Mouse (Mus musculus): ENCODE measurements around the gene Smarca4. TPM values are rescaled to one million over a fixed set of nuclear protein-coding genes. Genes with fewer than 3 reads are reported as not detected.

The Smarca4 gene
- total and polyA plus RNA-seq, 2 experiments from 2014 or later, result 84.9 to 195 TPM

GRCm38 (mm10) chr9:21594838-21595237 is 21.1 kb upstream of the Smarca4 start:
- Histone ChIP-seq H3K9ac (replicated peaks; ENCODE audit: low read length, poor library complexity, severe bottlenecking) (no peak overlapping the region), H3K4me2 (ENCODE audit: low read depth, low read length, poor library complexity, severe bottlenecking) (no peak overlapping the region), H3K9me3 (ENCODE audit: low read length) (no peaks in the 10 kb centered on the region), H3K27me3 (ENCODE audit: insufficient read depth, low read length) (no peaks in the 10 kb centered on the region), H3K36me3 (ENCODE audit: insufficient read depth, low read length) (peaks cover 6% of the 10 kb centered on the region; the same call in 1 of the 2 replicates), H3K4me1 (ENCODE audit: insufficient read depth, low read length) (peaks cover 8% of the 10 kb centered on the region), H3K4me3 (ENCODE audit: low read depth, low read length) (no peak overlapping the region), H3K27ac (ENCODE audit: low read depth, low read length) (no peak overlapping the region)
- WGBS, result 91% methylated on average over 2 of the region's 2 CpGs
- ATAC-seq (ENCODE audit: low FRiP score) (no peak), DNase-seq (ENCODE audit: low spot score) (no peak)
- TF ChIP-seq CTCF (IDR thresholded peaks at IDR 0.05), result no peak

- ATAC-seq (ENCODE audit: low FRiP score) (no peak), DNase-seq (ENCODE audit: low spot score) (peak; percentile 36)
- no peak overlapping the region for H3K4me3 ChIP-seq (ENCODE audit: low read depth, low read length)
- H3K9ac ChIP-seq (replicated peaks; ENCODE audit: low read length, poor library complexity, severe bottlenecking), result no peak overlapping the region
- H3K9me3 ChIP-seq (ENCODE audit: low read length), result no peaks in the 10 kb centered on the region
- H3K36me3 ChIP-seq (ENCODE audit: insufficient read depth, low read length), result peaks cover 4% of the 10 kb centered on the region; the same call in 1 of the 2 replicates
- H3K4me1 ChIP-seq (ENCODE audit: insufficient read depth, low read length), result peaks cover 4% of the 10 kb centered on the region; the same call in 1 of the 2 replicates
- no peak overlapping the region for H3K27ac ChIP-seq (ENCODE audit: low read depth, low read length)
- H3K27me3 ChIP-seq (ENCODE audit: insufficient read depth, low read length), result no peaks in the 10 kb centered on the region
- WGBS, result 31% methylated on average over 2 of the region's 2 CpGs
- no peak overlapping the region for H3K4me2 ChIP-seq (ENCODE audit: low read depth, low read length, poor library complexity, severe bottlenecking)
- peak; percentile 46 for TF ChIP-seq CTCF (IDR thresholded peaks at IDR 0.05)
These were observed 17.8 kb upstream of the Smarca4 start for GRCm38 (mm10) chr9:21598198-21598597.

DNA sequence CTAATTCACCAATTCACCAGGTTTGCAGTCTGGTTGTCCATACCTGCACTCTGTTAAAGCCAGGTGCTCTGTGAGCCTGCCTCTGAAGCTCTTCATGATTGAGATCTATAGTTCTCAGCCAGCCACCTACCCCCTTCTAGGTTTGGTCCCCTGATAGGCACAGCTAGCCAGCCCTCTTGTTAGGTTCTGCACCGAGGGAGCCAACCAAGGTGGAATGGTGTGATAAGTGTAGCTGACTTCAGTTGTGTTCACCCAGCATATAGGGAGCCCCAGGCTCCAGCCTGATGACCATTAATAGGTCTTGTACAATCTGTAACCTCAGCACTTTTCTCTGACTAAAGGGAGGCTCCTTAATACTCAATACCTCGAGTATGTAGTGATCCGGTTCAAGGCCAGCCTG is 15.8 kb upstream of the Smarca4 start:
- Histone ChIP-seq H3K27me3 (ENCODE audit: insufficient read depth, low read length) (no peaks in the 10 kb centered on the region), H3K4me2 (ENCODE audit: low read depth, low read length, poor library complexity, severe bottlenecking) (no peak overlapping the region), H3K4me3 (ENCODE audit: low read depth, low read length) (no peak overlapping the region), H3K9ac (replicated peaks; ENCODE audit: low read length, poor library complexity, severe bottlenecking) (no peak overlapping the region), H3K4me1 (ENCODE audit: insufficient read depth, low read length) (no peaks in the 10 kb centered on the region), H3K9me3 (ENCODE audit: low read length) (no peaks in the 10 kb centered on the region), H3K36me3 (ENCODE audit: insufficient read depth, low read length) (peaks cover 4% of the 10 kb centered on the region; the same call in 1 of the 2 replicates), H3K27ac (ENCODE audit: low read depth, low read length) (no peak overlapping the region)
- no peak for DNase-seq (ENCODE audit: low spot score)
- no peak for TF ChIP-seq CTCF (IDR thresholded peaks at IDR 0.05)
- ATAC-seq (ENCODE audit: low FRiP score), result no peak
- WGBS, result 82% methylated on average over 3 of the region's 3 CpGs

DNA sequence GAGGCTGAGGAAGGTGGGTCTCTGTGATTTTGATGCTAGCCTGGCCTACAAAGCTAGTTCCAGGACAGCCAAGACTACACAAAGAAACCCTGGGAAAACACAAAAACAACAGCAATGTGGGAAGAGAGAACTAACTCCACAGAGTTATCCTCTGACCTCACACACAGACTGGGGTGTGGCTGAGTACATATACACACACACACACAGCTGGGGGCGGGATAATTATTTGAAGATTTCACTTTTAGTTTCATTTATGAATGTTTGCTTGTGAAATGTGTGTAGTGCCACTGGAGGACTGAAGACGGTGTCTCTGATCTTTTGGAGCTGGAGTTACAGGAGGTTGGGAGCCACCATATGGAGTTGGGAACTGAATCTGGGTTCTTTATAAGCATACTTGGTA is 14.9 kb upstream of the Smarca4 start:
- TF ChIP-seq CTCF (IDR thresholded peaks at IDR 0.05), result no peak
- DNase-seq (ENCODE audit: low spot score) (no peak), ATAC-seq (ENCODE audit: low FRiP score) (no peak)
- Histone ChIP-seq H3K27ac (ENCODE audit: low read depth, low read length) (no peak overlapping the region), H3K4me1 (ENCODE audit: insufficient read depth, low read length) (no peaks in the 10 kb centered on the region), H3K9me3 (ENCODE audit: low read length) (no peaks in the 10 kb centered on the region), H3K27me3 (ENCODE audit: insufficient read depth, low read length) (no peaks in the 10 kb centered on the region), H3K4me3 (ENCODE audit: low read depth, low read length) (no peak overlapping the region), H3K4me2 (ENCODE audit: low read depth, low read length, poor library complexity, severe bottlenecking) (no peak overlapping the region), H3K36me3 (ENCODE audit: insufficient read depth, low read length) (peaks cover 4% of the 10 kb centered on the region; the same call in 1 of the 2 replicates), H3K9ac (replicated peaks; ENCODE audit: low read length, poor library complexity, severe bottlenecking) (no peak overlapping the region)
- WGBS, result 82% methylated on average over 2 of the region's 2 CpGs

DNA sequence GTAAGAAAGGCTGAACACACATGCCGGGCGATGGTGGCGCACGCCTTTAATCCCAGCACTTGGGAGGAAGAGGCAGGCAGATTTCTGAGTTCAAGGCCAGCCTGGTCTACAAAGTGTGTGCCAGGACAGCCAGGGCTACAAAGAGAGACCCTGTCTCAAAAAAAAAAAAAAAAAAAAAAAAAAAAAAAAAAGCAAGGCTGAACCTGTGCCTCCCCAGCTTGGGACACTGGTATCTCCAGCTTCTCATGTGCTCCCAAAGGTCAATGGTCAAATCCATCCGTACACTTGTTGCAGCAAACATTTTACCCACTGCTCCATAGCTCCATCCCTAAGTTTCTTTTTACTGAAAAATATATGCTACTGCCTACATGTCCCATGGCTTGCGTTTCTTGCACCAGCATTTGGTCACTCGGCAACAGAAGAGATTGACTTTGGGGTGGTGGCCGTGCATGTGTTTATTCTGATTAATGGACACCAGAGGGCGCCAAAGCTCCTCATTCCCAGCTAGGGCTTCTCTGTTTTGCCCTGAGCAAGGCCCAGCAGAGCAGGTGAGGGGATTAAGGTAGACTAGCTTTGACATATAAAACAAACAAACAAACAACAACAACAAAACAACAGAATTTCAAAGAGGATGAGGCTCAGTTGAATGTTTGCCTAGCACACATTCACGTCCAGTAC is 14.1 kb upstream of the Smarca4 start:
- Histone ChIP-seq H3K36me3 (ENCODE audit: insufficient read depth, low read length) (peaks cover 4% of the 10 kb centered on the region; the same call in 1 of the 2 replicates), H3K27me3 (ENCODE audit: insufficient read depth, low read length) (no peaks in the 10 kb centered on the region), H3K27ac (ENCODE audit: low read depth, low read length) (no peak overlapping the region), H3K4me1 (ENCODE audit: insufficient read depth, low read length) (no peaks in the 10 kb centered on the region), H3K4me3 (ENCODE audit: low read depth, low read length) (no peak overlapping the region), H3K9me3 (ENCODE audit: low read length) (no peaks in the 10 kb centered on the region), H3K4me2 (ENCODE audit: low read depth, low read length, poor library complexity, severe bottlenecking) (no peak overlapping the region), H3K9ac (replicated peaks; ENCODE audit: low read length, poor library complexity, severe bottlenecking) (no peak overlapping the region)
- WGBS, result 48% methylated on average over 10 of the region's 10 CpGs
- TF ChIP-seq CTCF (IDR thresholded peaks at IDR 0.05), result peak; percentile 92
- peak; percentile 84 for DNase-seq (ENCODE audit: low spot score)
- ATAC-seq (ENCODE audit: low FRiP score), result no peak

DNA sequence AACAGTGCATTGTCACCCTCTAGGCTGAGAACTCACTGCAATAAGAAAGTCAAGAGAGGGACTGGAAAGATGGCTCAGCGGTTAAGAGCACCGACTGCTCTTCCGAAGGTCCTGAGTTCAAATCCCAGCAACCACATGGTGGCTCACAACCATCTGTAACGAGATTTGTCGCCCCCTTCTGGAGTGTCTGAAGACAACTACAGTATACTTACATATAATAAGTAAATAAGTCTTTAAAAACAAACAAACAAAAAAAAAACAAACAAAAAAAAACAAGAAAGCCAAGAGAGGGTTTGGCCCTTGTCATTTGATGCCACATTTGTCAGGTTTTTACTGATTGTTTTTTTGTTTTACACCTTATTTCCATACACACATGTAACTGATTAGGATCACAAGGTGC is 11.8 kb upstream of the Smarca4 start:
- no peak overlapping the region for H3K4me3 ChIP-seq (ENCODE audit: low read depth, low read length)
- no peaks in the 10 kb centered on the region for H3K9me3 ChIP-seq (ENCODE audit: low read length)
- no peaks in the 10 kb centered on the region for H3K4me1 ChIP-seq (ENCODE audit: insufficient read depth, low read length)
- H3K4me2 ChIP-seq (ENCODE audit: low read depth, low read length, poor library complexity, severe bottlenecking), result no peak overlapping the region
- no peak for ATAC-seq (ENCODE audit: low FRiP score)
- H3K27ac ChIP-seq (ENCODE audit: low read depth, low read length), result no peak overlapping the region
- peaks cover 4% of the 10 kb centered on the region; the same call in 1 of the 2 replicates for H3K36me3 ChIP-seq (ENCODE audit: insufficient read depth, low read length)
- DNase-seq (ENCODE audit: low spot score), result no peak
- H3K9ac ChIP-seq (replicated peaks; ENCODE audit: low read length, poor library complexity, severe bottlenecking), result no peak overlapping the region
- 72% methylated on average over 5 of the region's 5 CpGs for WGBS
- no peak for TF ChIP-seq CTCF (IDR thresholded peaks at IDR 0.05)
- no peaks in the 10 kb centered on the region for H3K27me3 ChIP-seq (ENCODE audit: insufficient read depth, low read length)

Data from midbrain, postnatal 0 days (tissue).